Mouse (Mus musculus) urinary bladder, postnatal 10 days (tissue): ENCODE data around the gene Hspa4.
"Not testable (repeated sequence)": the region's sequence is repeated elsewhere in the genome, so short reads cannot be mapped to it uniquely, and the experiment has no call there.

Experiments
- DNase-seq: peaks from one replicate; pipeline ENCODE4 v3.0.0; 2022; ENCODE audit warnings: low spot score

Hspa4 gene

DNA sequence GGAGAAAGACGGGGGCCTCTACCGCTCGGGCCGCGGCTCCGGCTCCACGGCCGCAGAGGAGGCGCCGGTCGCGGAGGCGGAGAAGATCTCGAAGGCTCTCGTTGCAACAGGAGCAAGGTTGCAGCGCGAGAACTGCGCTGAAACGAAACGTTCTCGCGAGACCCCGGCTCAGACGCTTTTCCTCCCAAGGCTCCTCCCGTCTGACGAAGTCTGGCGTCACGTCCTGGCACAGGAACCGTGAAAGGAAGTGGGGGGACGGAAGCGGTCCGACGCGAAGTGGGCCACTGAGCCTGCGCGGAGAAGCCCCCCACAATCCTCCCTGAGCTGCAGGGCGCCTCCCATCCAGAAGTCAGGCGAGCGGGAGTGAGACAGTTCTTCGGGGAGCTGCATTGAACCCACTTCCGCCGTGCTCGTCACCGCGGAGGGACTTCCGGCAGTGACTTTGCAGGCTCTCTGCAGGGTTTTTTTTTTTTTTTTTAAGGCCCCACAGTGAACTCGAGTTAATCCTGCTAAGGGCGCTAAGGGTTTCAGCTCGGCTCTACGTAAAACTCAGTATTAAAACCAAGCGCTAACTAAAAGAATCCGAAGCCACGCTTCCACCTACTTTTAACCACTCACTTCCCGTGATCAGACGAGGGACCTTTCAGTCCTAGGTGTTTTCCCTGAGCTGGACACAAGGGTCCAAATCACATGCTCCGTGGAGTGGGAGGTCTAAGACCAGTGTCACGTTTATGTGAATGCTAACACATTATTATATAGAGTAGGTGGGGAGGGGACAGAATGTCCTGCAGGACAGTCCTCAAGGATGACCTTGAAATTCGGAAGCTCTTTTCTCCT is at the start of gene Hspa4:
Gene Hspa4, minus strand, starts transcription at position 128 of the 837 bp plus-strand sequence.
- peak; percentile 99 for DNase-seq

DNA sequence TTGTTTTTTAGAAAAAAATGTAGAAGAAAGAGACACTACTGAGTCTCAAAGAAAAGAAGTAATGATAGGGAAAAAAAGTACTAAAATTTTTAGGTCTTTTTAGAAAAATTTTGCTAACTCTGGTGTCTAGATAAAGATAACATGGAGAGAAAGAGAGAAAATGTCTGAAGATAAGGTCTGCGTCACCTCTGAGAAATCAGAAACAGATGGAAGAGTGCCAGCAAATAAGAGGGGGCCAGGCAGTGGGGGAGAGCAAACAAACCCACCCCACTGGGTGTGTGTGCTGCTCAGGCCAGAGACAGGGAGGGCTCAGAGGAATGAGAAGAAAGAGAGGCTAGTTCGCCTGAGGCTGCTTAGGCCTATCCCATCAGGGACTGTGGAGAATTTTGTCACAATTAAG is 45.5 kb upstream of the Hspa4 start:
- no peak for DNase-seq

DNA sequence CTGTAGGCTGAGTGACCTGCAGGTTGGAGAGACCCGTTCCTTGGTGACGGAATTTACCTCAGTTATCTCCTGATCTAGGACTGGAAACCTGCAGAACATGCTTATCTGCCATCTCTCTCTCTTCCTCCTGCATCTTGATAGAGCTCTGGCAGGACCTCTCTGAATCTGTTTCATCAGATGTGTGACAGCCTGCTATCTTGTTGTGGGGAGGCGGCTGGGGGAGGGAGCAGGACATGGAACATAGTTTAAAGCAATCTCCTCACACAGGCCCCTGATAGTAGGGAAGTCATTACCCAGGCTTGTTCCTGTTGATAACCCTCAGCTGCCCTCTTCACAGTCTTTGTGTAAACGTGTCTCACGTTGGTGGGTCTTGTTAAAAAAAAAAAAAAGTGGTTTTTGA is 45.1 kb upstream of the Hspa4 start:
- no peak for DNase-seq

DNA sequence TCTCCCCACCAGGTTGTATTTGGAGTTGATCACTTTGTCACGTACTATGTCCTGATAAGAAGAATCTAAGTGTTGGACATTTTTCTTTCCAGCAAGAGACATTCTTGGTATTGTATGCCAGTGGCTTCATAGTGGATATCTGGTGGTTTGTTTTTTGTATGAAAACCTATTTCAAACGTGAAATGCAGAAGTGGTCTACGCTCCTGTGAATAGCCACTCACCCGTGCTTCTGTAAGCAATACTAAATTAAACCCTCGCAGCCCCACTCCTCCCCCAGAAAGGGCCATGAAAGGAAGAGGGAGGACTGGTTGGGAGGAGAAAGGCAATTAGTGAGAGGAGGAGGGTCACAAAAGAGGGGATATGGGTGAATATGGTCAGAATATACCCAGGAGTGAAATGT is 42.5 kb upstream of the Hspa4 start:
- no peak for DNase-seq

DNA sequence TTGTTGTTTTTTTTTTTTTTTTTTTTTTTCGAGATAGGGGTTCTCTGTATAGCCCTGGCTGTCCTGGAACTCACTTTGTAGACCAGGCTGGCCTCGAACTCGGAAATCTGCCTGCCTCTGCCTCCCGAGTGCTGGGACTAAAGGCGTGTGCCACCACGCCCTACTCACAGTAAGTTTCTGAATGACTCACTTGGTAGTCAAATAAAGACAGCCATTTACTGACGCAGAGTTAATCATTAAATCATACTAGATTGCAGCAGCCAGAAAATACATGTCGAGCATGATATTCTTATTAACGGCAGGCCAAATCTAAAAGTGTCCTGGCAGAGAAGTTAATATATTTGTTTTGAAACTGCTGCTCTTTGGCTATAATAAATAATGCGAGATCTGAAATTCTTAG is 40.8 kb upstream of the Hspa4 start:
- not testable (repeated sequence) for DNase-seq

DNA sequence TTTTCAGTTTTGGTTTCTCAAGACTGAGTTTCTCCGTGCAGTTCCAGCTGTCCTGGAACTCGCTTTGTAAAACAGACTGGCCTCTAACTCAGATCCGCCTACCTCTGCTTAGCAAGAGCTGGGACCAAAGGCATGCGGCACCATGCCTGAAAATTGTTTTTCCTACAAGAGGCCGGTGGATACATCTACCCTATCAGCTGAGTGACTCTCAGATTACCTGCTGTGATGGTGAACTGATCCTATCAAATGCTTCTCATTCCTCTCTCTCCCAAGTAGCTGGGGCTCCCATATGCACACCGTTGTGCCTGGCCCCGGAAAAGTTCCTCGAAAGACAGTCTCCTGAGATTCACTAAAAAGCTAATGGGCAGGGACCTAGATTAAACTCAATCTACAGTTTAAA is 37.4 kb upstream of the Hspa4 start:
- DNase-seq: no peak

DNA sequence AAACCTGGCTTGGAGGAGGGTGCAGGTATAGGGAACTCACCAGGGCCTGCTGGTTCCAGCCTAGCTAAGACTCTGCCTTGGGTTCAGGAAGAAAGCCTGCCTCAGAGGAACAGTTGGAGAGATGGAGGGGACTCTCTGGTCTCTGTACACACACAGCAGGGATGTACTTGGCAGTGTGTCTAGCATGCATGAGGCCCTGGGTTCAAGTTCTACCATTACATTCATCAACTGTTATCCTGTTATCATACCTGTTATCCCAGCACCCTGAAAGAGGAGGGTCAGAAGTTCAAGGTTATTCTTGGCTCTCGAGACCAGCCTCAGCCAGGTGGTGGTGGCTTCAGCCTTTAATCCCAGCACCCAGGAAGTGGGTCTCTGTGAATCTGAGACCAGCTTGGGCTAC is 36.7 kb upstream of the Hspa4 start:
- DNase-seq: no peak

DNA sequence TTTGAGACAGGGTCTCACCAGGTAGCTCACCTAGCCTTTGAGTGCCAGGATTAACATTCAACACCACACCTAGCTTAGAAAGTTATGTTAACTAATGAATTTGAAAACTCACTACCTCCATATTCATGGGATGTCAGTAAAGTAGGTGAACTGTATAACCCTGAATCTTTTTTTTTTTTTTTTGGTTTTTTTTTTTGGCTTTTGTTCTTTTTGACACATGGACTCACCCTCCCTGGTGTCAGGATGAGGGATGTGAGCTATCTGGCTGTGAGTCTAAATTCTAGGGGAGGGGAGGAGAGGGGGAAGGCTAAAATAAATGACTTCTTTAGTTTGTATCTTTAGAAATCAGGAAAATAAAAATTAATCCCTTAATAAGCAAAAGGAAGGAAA is 35.9 kb upstream of the Hspa4 start:
- DNase-seq: no peak

DNA sequence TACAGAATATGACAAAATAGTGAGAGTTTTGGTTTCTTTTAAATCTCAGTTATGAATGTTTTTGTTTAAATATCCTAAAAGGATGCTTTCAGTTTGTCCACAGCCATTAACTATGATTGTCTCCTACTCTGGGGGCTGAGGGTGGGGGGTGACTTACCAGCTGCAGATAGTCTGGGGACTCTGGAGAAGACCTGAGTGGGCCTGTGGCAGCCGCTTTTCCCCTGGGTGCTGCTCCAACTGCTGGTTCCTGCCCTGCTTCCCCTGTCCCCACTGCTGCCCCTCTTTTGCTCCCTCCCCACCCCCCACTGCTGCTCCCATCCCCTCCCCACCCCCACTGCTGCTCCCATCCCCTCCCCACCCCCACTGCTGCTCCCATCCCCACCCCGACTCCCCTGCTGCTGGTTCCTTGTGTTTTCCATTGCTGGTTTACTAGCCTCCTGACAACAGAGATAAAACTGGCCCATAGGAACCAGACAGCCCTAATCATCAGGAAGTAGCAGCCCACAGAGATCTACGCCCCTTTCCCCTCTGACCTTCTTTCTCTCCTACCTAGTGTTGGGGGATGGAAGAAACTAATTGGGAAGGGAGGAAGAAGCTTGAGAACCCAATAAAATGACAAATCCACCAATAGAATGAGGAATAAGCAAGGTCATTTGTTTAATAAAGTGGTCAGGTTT is 35.4 kb upstream of the Hspa4 start:
- no peak for DNase-seq

DNA sequence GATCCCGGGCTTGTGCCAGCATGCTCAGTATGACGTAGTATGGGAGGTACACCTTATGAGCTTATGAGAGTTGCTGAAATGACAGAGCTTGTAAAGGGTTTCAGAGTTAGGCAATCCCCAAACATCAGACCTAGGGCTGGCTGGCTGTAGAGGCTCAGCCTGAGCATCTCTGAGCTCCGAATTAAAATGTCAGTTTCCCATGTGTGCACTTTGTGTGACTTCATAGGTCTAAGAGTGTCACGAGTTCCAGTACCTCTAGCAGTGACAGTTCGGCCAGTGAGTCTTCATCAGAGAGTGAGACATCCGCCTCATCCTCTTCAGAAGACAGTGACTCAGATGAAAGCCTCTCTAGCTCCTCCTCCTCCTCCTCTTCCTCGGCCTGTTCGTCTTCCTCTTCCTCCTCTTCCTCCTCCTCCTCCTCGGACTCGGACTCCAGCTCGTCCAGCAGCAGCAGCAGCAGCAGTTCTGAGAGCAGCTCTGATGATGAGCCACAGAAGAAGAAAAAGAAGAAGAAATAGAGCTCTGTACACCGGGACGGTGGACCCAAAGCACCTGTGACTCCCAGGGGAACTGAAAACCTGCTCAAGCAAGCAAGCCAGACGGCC is 31.9 kb upstream of the Hspa4 start:
- DNase-seq: no peak

DNA sequence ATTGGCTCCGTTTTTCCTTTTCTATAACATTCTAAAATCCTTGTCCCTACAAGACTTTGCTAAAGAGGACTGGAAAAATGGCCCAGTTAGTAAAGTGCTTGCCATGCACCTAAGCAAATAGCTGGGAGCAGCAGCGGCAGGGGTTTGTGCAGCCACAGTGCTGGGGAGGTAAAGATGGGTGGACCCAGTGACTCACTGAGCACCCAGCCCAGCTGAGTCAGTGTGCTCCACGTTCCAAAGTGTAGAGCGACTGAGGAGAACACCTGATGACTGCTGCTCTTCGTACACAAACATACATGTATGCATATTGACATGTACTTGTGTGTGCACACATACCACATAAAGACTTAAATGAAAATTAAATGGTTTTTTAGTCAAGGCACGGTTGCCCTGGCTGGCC is 30.9 kb upstream of the Hspa4 start:
- DNase-seq: no peak

GRCm38 (mm10) chr11:53330325-53330724 is 30.1 kb upstream of the Hspa4 start:
- no peak for DNase-seq

DNA sequence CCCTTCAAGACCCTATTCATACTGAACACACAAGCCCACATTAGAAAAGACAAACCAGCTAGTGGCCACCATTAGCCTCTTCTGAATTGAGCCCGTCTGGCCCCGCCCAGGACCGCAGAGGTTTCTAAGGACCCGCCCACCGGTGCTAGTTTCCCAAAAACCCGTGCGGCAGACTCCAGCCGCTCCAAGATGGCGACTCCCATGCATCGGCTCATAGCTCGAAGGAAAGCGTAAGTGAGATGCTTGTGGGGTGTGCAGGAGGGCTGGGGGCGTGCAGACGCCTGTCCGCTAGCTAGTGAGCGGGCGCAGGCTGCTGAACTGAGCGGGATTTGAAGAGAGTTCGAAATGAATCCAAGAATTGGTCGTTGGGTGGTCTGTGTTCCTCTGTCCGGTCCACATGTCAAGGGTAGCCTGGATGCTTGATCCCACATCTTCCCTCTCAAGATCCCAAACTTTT is 24.3 kb upstream of the Hspa4 start, which contains the start of gene Zcchc10:
Gene Zcchc10, plus strand, starts transcription at position 168 of the 457 bp plus-strand sequence.
- peak; percentile 29 for DNase-seq

GRCm38 (mm10) chr11:53319867-53320266 is 19.6 kb upstream of the Hspa4 start:
- not testable (repeated sequence) for DNase-seq

DNA sequence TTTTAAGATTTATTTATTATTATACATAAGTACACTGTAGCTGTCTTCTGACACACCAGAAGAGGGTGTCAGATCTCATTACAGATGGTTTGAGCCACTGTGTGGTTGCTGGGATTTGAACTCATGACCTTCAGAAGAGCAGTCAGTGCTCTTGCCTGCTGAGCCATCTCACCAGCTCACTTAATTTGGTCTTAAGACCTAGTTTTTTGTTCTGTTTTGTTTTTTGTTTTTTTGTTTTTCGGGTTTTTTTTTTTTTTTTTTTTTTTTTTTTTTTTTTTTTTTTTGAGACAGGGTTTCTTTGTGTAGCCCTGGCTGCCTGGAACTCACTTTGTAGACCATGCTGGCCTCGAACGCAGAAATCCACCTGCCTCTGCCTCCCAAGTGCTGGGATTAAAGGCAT is 18.3 kb upstream of the Hspa4 start:
- not testable (repeated sequence) for DNase-seq

GRCm38 (mm10) chr11:53318041-53318440 is 17.8 kb upstream of the Hspa4 start:
- no peak for DNase-seq

- DNase-seq: no peak
Observed at GRCm38 (mm10) chr11:53316996-53317395, 16.7 kb upstream of the Hspa4 start.

DNA sequence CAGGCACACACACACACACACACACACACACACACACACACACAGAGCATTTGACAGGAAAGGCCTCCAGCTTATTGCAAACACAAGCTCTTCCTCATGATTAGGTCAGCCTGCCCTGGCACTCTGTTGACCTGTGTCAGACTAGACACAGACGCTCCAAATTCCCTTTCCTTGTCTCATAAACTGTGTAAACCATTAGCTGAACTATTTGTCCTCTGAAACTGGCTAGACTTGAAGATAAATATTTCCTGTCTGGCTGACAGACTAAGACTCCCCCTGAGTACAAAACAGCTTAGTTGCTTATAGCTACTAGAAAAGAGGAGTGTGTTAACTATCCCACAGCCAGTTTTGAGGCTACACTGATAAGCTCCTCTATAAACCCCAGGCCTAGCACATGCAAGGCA is 14.5 kb upstream of the Hspa4 start:
- no peak for DNase-seq

DNA sequence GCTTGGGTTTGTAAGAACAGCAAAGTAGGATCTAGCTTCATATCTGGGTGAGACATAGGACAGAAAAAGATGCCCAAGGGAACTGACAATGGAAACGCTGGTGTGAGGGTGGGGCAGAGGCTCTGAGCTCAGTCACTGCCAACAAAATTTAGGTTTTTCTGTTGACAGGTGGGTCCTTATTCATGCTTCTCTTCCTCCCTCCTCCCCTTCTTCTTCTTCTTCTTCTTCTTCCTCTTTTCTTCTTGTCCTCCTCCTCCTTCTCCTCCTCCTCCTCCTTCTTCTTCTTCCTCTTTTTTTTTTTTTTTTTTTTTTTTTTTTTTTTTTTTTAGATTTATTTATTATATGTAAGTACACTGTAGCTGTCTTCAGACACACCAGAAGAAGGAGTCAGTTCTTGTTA is 12.6 kb upstream of the Hspa4 start:
- DNase-seq: not testable (repeated sequence)

GRCm38 (mm10) chr11:53311385-53311784 is 11.1 kb upstream of the Hspa4 start:
- no peak for DNase-seq

DNA sequence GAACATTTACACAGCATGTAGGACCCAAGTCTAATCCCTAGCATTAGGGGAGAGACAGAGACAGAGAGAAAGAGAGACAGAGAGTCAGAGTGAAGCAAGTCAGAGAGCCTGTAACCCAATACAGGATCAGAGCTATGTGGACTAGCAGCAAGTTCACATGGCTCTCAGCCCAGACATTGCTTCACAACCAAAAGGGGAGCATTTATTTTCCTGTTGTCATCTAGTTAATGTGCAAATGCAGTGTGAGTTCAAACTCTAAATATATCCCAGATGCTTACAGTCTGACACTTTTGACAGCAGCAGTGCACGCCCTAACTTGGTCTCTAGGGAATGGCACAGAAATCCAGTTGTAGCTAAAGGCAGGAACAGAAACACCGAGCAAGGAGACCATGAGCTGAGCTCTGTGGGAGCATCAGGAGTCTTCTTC is 8.6 kb upstream of the Hspa4 start:
- DNase-seq: no peak

GRCm38 (mm10) chr11:53308251-53308864 is 8.1 kb upstream of the Hspa4 start:
- DNase-seq: no peak
